Mouse (Mus musculus): Measurements from ENCODE around the gene Ppard.

Ppard gene

DNA sequence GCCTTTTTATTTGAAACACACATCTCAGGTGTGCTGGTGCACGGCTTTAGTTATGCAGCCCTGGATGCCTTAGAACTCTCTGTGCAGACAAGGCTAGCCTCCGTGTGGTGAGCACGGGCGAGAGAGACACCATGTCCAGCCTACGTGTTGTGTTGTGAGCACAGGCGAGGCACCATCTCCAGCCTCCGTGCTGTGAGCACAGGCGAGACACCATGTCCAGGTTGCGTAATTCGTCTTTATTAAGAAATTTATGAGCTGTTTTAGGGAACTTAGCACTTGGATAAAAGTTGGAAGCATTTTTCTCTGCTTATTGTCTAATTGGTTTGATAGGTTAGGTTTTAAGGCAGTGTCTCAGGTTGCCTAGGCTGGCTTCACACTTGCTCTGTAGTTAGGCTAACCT is 50.7 kb downstream of the Ppard start:
- no peak for DNase-seq (ENCODE audit: low read depth, low spot score)

DNA sequence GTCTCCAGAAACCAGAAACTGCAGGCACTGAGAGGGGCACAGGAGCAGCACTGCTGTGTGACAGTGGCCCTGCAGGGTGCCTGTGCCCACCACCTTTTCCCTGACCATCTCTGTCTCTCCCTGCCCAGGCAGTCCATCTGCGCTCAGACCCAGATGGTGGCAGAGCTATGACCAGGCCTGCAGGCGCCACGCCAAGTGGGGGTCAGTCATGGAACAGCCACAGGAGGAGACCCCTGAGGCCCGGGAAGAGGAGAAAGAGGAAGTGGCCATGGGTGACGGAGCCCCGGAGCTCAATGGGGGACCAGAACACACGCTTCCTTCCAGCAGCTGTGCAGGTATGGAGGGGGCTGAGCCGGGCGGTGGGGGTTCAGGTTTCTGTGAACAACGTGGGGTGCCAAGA is 53.6 kb downstream of the Ppard start:
- no peak for DNase-seq (ENCODE audit: low read depth, low spot score)

DNA sequence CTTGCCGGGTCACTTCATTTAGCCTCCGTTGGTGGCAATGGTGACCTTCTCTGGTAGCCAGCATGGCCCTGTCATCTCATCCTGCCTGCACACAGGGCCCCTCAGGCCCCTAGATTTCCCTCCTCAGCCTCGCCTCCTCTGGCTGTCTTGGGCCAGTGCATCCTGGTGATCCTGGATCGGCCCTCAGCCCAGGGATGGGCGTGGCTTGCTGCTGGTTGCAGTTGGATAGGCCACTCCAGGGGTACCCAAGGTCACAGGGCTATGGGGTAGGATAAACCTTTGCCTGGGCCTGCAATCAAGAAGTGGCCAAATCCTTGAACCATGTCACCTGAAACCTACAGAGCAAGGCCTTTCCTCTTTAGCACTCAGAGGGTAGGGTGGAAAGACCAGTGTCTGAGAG is 54.5 kb downstream of the Ppard start:
- no peak for DNase-seq (ENCODE audit: low read depth, low spot score)

DNA sequence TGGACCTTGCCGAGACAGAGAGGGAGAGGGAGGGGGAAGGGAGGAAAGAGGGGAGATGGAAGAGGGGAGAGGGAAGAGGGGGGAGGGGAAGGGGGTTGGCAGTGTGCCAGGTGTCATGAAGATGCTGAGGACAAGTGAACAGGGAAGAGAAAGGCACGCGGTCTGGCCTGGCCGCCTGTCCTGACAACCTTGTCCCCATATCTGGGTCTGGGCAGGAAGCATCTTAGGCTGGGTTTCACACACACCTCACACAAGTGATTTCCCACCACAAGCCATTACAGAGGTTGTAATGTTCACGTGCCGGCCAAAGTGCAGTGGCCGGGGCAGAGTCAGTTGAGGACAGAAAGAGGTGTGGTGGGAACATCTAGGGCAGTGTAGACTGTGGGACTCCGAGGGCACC is 55.1 kb downstream of the Ppard start:
- DNase-seq (ENCODE audit: low read depth, low spot score), result no peak

DNA sequence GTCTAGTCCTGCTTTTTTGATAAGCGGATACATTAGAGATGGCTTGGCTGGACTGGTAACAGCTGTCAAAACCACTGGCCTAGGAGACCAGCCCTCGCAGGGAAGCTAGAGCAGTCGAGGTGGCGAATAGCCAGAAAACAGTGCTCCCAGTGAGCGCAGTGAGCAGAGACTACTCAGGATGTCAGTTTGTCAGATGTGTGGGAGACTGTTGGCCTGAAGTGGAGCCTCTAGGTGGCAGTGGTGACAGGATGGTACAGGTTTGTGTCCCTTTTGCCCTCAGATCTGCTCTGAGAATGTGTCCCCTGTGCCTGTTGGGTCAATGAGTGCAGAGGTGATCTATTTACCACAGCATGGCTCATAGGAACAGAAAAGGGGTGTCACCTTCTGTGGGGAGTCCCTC is 55.5 kb downstream of the Ppard start:
- no peak for DNase-seq (ENCODE audit: low read depth, low spot score)

DNA sequence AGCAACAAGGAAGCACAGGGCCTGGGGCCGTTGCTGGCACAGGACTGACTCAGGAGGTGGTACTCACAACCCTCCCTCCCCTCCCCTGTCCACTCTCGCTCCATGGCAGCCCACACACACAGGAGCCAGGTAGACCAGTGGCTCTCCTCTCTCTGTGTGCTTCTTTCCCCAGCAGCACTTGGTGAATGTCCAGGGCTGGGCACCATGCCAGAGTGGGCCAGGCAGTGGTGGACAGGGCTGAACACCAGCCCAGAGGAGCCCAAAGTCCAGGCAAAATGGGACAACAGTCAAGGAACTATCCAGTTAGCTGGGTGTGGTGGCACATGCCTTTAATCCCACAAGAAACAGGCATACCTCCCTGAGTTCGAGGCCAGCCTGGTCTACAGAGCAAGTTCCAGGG is 57.8 kb downstream of the Ppard start:
- DNase-seq (ENCODE audit: low read depth, low spot score), result no peak

DNA sequence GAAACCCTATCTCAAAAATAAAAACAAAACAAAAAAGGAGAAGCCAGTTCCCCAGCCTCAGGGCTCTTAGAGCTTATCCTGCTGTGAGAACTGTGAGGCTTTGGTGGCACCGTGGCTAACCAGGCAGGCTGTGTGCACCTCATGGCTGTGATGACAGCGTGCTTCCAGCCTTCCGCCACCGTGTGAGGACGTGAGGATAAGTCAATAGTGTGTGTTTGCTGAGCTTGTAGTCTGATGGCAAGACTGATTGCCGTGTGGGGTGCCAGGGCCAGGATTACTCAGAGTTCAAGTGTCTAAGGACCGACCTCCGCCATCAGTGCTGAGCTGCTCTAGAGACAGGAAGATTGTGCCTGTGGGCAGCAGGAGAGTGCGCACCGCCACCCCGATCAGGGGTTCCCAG is 58.2 kb downstream of the Ppard start:
- no peak for DNase-seq (ENCODE audit: low read depth, low spot score)

DNA sequence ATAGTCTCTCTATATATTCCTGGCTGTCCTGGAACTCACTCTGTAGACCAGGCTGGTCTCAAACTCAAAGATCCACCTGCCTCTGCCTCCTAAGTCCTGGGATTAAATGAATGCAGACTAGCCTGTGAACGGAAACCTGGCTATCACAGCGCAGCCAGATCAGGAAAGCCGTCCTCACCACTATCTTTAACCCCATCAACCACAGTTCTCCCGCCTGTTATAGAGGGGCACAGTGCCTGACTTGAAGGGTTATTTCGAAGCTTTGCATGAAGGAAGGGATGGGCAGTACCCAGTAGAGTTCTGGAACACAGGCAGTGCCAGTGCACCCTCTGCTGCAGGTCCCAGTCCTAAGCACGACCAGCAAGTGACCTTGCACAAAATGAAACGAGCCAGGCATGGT is 58.8 kb downstream of the Ppard start:
- DNase-seq (ENCODE audit: low read depth, low spot score), result no peak

DNA sequence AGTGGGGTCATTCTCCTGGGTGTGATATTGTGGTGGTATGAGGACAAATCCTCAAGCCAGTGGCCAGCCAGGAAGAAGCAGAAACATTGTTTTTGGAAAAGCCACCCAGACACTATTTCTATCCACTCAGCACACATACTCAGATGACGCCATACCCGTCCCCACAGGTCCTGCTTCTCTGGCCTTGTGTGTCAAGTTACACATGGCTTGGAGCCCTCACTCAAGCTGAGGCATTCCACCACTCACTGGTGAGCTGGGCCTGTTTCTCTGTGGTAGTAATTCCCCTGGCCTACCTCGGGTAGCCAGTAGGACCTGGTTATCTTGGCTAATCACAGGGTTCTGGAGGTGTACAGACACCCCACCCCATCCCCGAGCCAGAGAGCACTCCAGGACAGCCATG is 61.2 kb downstream of the Ppard start:
- DNase-seq (ENCODE audit: low read depth, low spot score), result no peak

DNA sequence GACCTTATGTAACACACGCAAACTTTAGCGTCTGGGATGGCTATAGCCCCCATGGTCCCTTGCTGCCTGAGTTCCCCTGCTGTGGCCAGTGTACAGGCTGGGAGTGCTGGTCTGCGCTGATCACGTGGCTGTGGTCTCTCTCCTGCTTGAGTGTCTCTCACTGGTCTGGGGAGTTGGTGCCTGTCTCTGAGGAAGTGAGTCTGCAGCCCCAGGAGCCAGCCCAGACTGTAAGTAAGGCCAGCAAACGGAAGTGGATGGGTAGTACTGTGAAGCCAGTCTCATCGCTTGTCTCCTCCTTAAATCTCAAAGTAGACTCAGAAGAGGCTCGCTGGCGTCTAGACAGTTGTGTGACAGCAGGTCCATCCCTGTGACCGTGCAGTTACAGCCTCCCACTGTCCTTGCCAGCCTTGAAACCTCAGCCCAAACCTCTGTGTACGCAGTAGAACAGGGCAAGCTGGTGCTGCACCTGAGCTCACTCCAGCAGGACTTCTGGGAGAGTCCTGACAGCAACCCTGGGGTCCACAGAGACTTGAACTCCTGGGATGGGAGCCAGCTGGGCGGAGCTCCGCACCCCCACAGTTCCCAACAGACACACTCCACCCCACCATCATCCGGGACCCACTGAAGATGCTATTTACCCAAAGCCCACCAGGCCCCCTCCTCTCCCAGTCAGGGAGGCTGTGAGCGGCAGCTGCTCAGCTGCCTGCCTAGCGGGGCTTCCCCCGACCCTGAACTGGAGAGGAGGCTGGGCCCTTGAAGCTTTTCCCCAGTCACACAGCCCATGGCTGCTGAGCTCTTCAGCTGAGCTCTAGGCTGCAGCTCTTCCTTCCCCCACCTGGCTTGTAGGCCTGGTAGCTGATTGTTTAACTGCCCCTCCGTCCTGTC is 62.2 kb downstream of the Ppard start:
- DNase-seq (ENCODE audit: low read depth, low spot score), result no peak

DNA sequence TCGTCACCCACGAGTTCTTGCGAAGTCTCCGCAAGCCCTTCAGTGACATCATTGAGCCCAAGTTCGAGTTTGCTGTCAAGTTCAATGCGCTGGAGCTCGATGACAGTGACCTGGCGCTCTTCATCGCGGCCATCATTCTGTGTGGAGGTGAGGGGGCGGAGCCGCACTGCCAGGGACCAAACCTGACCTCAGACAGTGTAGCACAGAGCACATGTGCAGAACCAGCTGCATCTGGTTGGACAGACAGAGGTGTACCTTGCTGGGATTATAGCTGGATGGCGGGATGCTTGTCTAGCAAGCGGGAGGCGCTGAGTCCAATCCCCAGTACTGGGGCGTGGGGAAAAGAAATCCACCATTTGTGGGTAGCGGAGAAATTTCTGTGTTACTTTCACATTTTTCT is 66.4 kb downstream of the Ppard start:
- no peak for DNase-seq (ENCODE audit: low read depth, low spot score)

DNA sequence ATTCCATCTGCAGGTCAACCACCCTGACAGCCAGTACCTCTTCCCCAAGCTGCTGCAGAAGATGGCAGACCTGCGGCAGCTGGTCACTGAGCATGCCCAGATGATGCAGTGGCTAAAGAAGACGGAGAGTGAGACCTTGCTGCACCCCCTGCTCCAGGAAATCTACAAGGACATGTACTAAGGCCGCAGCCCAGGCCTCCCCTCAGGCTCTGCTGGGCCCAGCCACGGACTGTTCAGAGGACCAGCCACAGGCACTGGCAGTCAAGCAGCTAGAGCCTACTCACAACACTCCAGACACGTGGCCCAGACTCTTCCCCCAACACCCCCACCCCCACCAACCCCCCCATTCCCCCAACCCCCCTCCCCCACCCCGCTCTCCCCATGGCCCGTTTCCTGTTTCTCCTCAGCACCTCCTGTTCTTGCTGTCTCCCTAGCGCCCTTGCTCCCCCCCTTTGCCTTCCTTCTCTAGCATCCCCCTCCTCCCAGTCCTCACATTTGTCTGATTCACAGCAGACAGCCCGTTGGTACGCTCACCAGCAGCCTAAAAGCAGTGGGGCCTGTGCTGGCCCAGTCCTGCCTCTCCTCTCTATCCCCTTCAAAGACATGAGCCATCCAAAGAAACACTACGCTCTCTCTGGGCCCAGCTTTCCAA is 67.3 kb downstream of the Ppard start:
- no peak for DNase-seq (ENCODE audit: low read depth, low spot score)

DNA sequence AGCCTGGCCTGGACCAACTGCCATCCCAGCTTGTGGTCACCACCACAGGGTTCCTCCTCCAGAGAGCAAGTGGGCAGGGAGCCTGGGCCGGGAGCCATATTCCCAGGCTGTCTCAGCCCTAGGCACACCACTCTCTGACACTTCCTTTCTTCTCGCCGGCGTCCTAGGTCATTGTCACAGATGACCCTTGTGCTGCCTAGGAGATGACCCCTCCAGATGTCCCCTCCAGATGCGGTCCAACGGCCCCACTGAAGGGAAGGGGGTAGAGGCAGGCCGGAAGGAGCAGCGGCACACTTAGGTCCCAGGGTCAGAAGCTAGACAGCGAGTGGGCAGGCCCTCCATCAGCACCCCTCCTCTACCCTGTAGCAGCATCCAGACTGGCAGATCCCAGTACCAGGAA is 67.8 kb downstream of the Ppard start:
- DNase-seq (ENCODE audit: low read depth, low spot score), result no peak

DNA sequence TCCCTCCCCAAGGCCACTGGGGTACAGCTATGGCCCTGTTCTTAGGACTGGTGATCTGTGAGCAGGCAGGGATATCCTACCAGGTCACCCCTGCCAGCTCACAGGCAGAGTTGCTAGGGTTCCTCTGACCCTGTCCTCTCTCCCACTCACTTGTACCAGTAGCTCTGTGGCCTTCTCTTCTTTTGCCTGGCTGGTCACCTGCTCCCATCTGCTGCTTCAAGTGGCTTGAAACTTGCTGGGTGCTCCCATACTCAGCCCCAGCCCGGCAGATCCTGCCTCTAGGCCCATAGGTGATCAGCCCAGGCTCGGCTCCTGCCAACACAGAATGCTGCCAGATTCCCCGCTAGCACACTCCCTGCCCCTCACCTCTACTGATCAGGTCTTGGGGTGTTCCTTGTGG is 68.3 kb downstream of the Ppard start:
- DNase-seq (ENCODE audit: low read depth, low spot score), result no peak

DNA sequence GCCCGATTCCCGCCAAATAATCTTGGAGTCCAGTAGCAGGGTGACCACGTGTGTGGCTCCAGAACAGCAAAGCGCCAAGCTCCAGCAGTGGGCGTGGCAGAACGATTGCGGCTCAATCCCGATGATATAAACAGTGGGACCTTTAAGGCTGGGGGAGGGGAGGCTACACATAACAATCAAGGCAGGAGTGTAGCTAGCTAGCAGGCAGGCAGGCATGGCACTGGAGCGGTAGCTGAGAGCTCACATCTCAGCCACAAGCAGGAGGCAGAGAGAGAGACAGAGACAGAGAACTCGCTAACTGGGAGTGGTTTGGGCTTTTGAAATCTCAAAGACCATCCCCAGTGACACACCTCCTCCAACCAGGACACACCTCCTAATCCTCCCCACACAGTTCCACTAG is 72.7 kb downstream of the Ppard start:
- no peak for DNase-seq (ENCODE audit: low read depth, low spot score)

DNA sequence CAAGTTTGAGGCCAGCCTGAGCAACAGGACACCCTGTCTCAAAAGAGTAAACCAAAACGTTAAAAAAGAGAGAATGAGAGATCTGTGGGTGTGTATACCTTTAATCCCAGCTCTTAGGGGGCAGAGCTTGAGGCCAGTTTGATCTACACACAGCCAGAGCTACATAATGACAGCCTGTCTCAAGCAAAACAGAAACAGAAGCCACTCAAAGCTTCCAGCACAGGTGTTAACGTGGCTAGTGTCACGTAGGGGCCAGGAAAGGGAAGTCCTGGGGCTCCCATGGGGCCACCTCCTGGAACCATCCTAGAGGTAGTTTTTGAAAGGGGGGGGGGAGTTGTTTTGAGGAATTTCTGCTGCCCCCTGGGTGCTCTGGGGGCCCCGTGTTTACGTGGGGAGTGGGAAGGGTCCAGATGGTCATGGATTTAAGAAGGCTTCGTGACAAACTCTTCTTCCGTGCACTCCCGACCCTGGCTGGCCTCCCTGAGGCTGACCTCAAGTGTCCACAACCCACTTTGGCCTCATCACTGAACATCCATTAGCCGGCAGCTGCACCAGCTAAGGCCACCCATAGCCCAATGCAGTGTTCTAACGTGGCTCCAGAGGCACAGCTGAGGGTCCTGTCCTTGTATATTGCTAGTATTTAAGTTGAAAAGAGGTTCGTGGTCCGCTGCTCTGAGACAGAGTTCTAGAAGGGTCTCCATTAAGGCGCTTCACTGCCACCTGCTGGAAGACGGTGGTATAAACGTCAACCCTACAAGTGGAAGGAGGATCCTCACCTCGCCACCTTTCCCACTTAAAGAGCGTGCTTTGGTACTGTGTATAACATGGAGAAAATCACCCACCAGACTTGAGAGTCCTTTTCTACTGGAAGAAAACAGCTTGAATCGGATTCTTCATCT is 76.0 kb downstream of the Ppard start:
- peak; percentile 69 for DNase-seq (ENCODE audit: low read depth, low spot score)

DNA sequence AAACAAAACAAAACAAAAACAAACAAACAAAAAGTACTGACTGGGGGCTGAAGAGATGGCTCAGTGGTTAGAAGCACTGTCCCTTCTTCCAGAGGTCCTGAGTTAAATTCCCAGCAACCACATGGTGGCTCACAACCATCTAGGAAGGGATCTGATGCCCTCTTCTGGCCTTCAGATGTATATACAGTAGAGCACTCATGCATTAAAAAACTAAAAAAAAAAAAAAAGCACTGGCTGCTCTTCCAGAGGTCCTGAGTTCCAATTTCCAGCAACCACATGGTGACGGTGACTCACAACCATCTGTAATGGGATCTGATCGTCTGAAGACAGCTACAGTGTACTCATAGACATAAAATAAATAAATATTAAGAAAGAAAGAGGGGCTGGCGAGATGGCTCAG is 78.3 kb downstream of the Ppard start:
- DNase-seq (ENCODE audit: low read depth, low spot score), result no peak

DNA sequence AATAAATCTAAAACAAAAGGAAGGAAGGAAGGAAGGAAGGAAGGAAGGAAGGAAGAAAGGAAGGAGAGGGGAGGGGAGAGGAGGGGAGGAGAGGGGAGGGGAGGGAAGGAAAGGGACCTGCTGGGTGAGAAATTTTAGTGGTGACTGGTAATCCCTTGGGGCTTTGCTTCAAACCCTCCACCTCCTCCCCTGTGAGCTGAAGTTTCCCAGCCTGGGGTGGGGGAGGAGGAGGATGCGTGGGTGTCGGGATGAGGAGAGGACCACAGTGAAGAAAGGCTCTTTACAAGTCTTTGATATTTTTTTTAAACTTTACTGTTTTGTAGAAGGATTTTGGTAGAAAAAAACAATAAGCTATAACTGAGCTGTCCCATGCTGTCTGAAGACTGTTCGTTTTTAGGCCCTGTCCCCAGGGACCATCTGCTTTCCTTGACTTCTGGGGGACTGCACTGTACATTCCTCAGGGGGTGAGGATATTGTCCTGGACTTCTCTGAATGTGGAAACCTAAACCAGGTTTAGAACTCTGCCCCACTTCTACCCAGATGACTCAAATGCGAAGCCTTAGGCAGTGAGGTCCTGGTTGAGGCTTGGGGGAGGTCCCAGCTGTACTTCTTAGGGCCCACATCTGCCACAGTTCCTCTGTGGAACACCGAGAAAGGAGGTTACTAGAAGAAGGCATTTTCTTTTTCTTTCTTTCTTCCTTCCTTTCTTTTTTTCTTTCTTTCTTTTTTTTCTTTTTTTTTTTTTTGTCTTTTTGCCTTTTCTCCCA is 79.0 kb downstream of the Ppard start:
- DNase-seq (ENCODE audit: low read depth, low spot score), result no peak

DNA sequence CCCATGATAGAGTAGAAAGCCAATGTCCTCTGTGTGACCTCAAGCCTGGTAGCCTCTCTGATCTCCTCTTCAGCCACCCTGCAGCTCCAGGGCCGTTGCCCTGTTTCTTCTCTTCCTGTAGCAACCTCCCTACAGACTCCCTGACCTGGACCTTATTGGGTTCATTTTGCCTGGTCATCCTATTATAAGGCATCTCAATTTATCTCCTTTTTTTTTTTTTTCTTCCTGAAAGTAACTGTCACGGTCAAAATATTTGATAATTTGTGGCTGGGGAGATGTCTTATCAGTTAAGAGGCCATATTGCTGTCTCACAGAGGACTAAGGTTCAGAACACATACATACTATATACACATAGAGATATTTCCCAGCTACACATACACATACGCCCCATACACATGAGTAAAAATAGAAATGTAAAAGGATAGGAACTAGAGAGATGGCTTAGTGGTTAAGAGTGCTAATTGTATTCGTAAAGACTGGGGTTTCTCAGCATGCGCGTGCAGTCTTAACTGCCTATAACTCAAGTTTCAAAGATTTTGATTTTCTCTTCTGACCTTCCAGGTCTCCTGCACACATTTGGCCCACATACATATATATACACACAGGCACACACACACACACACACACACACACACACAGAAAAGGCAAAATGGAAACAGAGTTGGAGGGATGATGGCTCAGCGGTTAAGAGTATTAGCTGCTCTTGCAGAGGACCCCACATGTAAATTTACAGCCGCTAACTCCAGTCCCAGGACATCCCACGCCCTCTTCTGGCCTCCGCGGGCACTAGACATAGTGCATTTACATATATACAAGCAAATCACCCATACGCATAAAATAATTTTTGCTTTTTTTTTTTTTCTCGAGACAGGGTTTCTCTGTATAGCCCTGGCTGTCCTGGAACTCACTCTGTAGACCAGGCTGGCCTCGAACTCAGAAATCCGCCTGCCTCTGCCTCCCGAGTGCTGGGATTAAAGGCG is 80.0 kb downstream of the Ppard start:
- DNase-seq (ENCODE audit: low read depth, low spot score), result no peak

DNA sequence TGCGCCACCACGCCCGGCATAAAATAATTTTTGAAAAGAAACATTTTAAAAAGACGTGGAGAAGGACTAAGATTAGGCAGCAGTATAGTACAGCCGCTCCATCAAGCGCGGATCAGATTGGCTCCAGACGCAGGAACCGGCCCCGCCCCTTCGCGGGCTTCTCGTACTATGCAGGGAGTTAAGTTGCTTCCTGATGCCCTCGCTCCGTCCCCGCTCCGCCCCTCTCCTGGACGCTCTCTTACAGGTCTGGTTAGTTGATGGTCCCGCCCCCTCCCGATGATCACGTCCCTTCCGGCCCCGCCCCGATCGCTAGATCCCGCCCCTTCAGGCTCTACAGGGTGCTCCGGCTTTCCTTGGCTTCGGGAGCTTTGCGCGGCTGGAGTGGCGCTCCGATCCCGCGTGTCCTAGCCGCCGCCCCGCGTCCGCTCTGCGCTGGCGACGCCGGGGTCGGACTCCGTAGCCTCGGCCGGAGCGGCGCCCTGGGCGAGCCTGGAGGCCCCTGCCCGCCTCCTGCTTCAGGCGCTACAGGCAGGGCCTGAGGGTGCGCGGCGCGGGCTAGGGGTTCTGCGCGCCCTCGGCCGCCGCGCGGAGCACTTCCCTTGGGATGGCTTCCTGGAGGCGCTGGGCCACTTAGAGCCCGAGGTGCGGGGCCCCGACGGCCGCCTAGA is 80.8 kb downstream of the Ppard start, which contains the start of gene Fance:
Gene Fance, plus strand, starts transcription at position 308 of the 668 bp plus-strand sequence.
- DNase-seq (ENCODE audit: low read depth, low spot score), result peak; percentile 99
